Mouse (Mus musculus) kidney, adult 10 weeks (tissue): ENCODE measurements around the gene Slc13a4. TPM values are rescaled to one million over a fixed set of nuclear protein-coding genes. Genes with fewer than 3 reads are reported as not detected.

ENCODE experiments used
- polyA plus RNA-seq: library from polyadenylated mRNA; stranded (reverse); fragments of 350-450 nt; fragmentation: Illumina TruSeq; extraction: RNeasy Lipid Tissue Mini Kit (QIAGEN cat#74804); gene quantifications from one replicate; pipeline ENCODE4 v1.2.3, GENCODE M21; 2014; ENCODE audit warnings: low read depth, low replicate concordance

Slc13a4 gene
- polyA plus RNA-seq, result 2.6 TPM

GRCm38 (mm10) chr6:35308037-35308436 is at the start of gene Slc13a4:
Gene Slc13a4, minus strand, starts transcription at chr6:35308131.

GRCm38 (mm10) chr6:35326111-35326515 is 18.2 kb upstream of the Slc13a4 start, which contains the start of gene Fam180a:
Gene Fam180a, minus strand, starts transcription at chr6:35326141.

Other genes with a start within 250 kb of the Slc13a4 start
- gene Cnot4, start 174.4 kb downstream of the Slc13a4 start, polyA plus RNA-seq, result 29.0 TPM
- 15.7 TPM for gene Nup205, start 130.7 kb downstream of the Slc13a4 start, polyA plus RNA-seq
- gene Fam180a, start 18.0 kb upstream of the Slc13a4 start, polyA plus RNA-seq, result 1.1 TPM
- 310 TPM for gene Mtpn, start 231.8 kb upstream of the Slc13a4 start, polyA plus RNA-seq